Mouse (Mus musculus) liver, postnatal 0 days (tissue): Measurements from ENCODE around the gene Creg2. TPM values are rescaled to one million over a fixed set of nuclear protein-coding genes. Genes with fewer than 3 reads are reported as not detected.

Experiments used
- ATAC-seq: fragments of 200-750 bp; cut with Nextera tagmentation; 2 replicates; pipeline ENCODE4 v1.8.0; 2017; ENCODE audit warnings: mild to moderate bottlenecking, moderate library complexity
- DNase-seq: peaks from one replicate; pipeline ENCODE4 v3.0.0-alpha.2; 2016
- H3K27ac ChIP-seq: fragments of 300-500 bp; sonication (generic); 2 replicates; pipeline ENCODE4 v1.5.1; 2014; ENCODE audit warnings: antibody characterized with exemption, moderate library complexity, mild to moderate bottlenecking, low read depth
- H3K27me3 ChIP-seq: fragments of 300-500 bp; sonication (generic); 2 replicates; pipeline ENCODE4 v1.6.1; 2014; ENCODE audit warnings: low read length, control low read depth, mixed read lengths; ENCODE audit not compliant: insufficient read depth
- H3K36me3 ChIP-seq: fragments of 300-500 bp; sonication (generic); replicated peaks from 2 replicates; pipeline ENCODE4 v1.6.1; 2014; ENCODE audit warnings: mild to moderate bottlenecking, control low read depth, low read length, moderate library complexity, mixed read lengths; ENCODE audit not compliant: insufficient read depth
- H3K4me1 ChIP-seq: fragments of 300-500 bp; sonication (generic); 2 replicates; pipeline ENCODE4 v1.6.1; 2014; ENCODE audit warnings: antibody characterized with exemption, mild to moderate bottlenecking, control low read depth; ENCODE audit not compliant: insufficient read depth
- H3K4me2 ChIP-seq: fragments of 300-500 bp; sonication (generic); 2 replicates; pipeline ENCODE4 v1.6.1; 2014; ENCODE audit warnings: low read depth, mild to moderate bottlenecking, low read length, moderate library complexity, mixed read lengths
- H3K4me3 ChIP-seq: fragments of 300-500 bp; sonication (generic); 2 replicates; pipeline ENCODE4 v1.5.1; 2014; ENCODE audit warnings: low read depth, low read length
- H3K9ac ChIP-seq: fragments of 300-500 bp; sonication (generic); replicated peaks from 2 replicates; pipeline ENCODE4 v1.6.1; 2014; ENCODE audit warnings: mild to moderate bottlenecking, moderate library complexity
- H3K9me3 ChIP-seq: fragments of 300-500 bp; sonication (generic); 2 replicates; pipeline ENCODE4 v1.6.1; 2016; ENCODE audit warnings: mild to moderate bottlenecking, control low read depth, low read length, mixed read lengths
- CTCF ChIP-seq: sonication (generic); IDR thresholded peaks from 2 replicates; pipeline ENCODE4 v1.5.1; 2016; ENCODE audit warnings: antibody characterized with exemption, low read depth
- EP300 ChIP-seq: IDR thresholded peaks from 2 replicates; pipeline ENCODE4 v1.6.1; 2016; ENCODE audit warnings: antibody characterized with exemption, low read depth, mild to moderate bottlenecking
- WGBS: fragments of 180-500 bp; shearing (Covaris S2); extraction: QIAGEN DNeasy Blood & Tissue Kit; methylation state at CpG from one replicate; pipeline ENCODE4 v1.1.7; 2014; ENCODE audit not compliant: insufficient replicate concordance; 5-methylcytosine and 5-hydroxymethylcytosine counted together
- polyA plus RNA-seq: library from polyadenylated mRNA; unstranded; fragments of >200 nt; fragmentation: Nextera tagmentation; extraction: Ambion mirVana; gene quantifications from 2 replicates; pipeline ENCODE4 v1.2.1, GENCODE M21; 2015

Gene Creg2
- polyA plus RNA-seq, 1 experiment from 2014 or later: not detected

- no peak for ATAC-seq
- Histone ChIP-seq H3K4me2 (no peak overlapping the region), H3K4me1 (no peaks in the 10 kb centered on the region), H3K27me3 (no peaks in the 10 kb centered on the region), H3K9ac (no peak overlapping the region), H3K27ac (no peak overlapping the region), H3K4me3 (no peak overlapping the region), H3K36me3 (no peaks in the 10 kb centered on the region), H3K9me3 (no peaks in the 10 kb centered on the region)
- WGBS: 77% methylated on average over 9 of the region's 9 CpGs
- TF ChIP-seq EP300 (no peak), CTCF (no peak)
- DNase-seq: no peak
Measured at GRCm38 (mm10) chr1:39628606-39629005, 22.7 kb downstream of the Creg2 start.

GRCm38 (mm10) chr1:39625491-39625890 is 25.8 kb downstream of the Creg2 start:
- Histone ChIP-seq H3K9ac (no peak overlapping the region), H3K27ac (no peak overlapping the region), H3K27me3 (no peaks in the 10 kb centered on the region), H3K9me3 (no peaks in the 10 kb centered on the region), H3K4me2 (no peak overlapping the region), H3K36me3 (no peaks in the 10 kb centered on the region), H3K4me3 (no peak overlapping the region), H3K4me1 (no peaks in the 10 kb centered on the region)
- 65% methylated on average over 3 of the region's 3 CpGs for WGBS
- DNase-seq: no peak
- TF ChIP-seq EP300 (no peak), CTCF (no peak)
- ATAC-seq: no peak

- Histone ChIP-seq H3K36me3 (no peaks in the 10 kb centered on the region), H3K9ac (no peak overlapping the region), H3K27me3 (no peaks in the 10 kb centered on the region), H3K4me1 (no peaks in the 10 kb centered on the region), H3K9me3 (no peaks in the 10 kb centered on the region), H3K27ac (no peak overlapping the region), H3K4me2 (no peak overlapping the region), H3K4me3 (no peak overlapping the region)
- WGBS: 36% methylated on average over 1 of the region's 1 CpGs
- TF ChIP-seq EP300 (no peak), CTCF (no peak)
- no peak for DNase-seq
- no peak for ATAC-seq
Measured at GRCm38 (mm10) chr1:39623729-39624128, 27.5 kb downstream of the Creg2 start.

GRCm38 (mm10) chr1:39623106-39623505 is 28.2 kb downstream of the Creg2 start:
- Histone ChIP-seq H3K4me3 (no peak overlapping the region), H3K27me3 (no peaks in the 10 kb centered on the region), H3K4me2 (no peak overlapping the region), H3K9ac (no peak overlapping the region), H3K9me3 (no peaks in the 10 kb centered on the region), H3K27ac (no peak overlapping the region), H3K36me3 (no peaks in the 10 kb centered on the region), H3K4me1 (no peaks in the 10 kb centered on the region)
- 64% methylated on average over 5 of the region's 5 CpGs for WGBS
- no peak for TF ChIP-seq EP300
- TF ChIP-seq CTCF: no peak
- no peak for DNase-seq
- no peak for ATAC-seq

- Histone ChIP-seq H3K27ac (no peak overlapping the region), H3K9me3 (no peaks in the 10 kb centered on the region), H3K4me1 (peaks cover 2% of the 10 kb centered on the region; the same call in 1 of the 2 replicates), H3K27me3 (no peaks in the 10 kb centered on the region), H3K9ac (no peak overlapping the region), H3K4me3 (no peak overlapping the region), H3K4me2 (no peak overlapping the region), H3K36me3 (no peaks in the 10 kb centered on the region)
- WGBS: 60% methylated on average over 8 of the region's 8 CpGs
- TF ChIP-seq EP300 (no peak), CTCF (no peak)
- DNase-seq (no peak), ATAC-seq (no peak)
Measured at GRCm38 (mm10) chr1:39618524-39618923, 32.8 kb downstream of the Creg2 start.

GRCm38 (mm10) chr1:39615526-39615925 is 35.7 kb downstream of the Creg2 start:
- ATAC-seq: no peak
- Histone ChIP-seq H3K27me3 (no peaks in the 10 kb centered on the region), H3K9ac (no peak overlapping the region), H3K9me3 (no peaks in the 10 kb centered on the region), H3K4me2 (peak overlapping the region; percentile 36; the same call in 1 of the 2 replicates), H3K4me3 (no peak overlapping the region), H3K36me3 (no peaks in the 10 kb centered on the region), H3K4me1 (peaks cover 2% of the 10 kb centered on the region; the same call in 1 of the 2 replicates), H3K27ac (no peak overlapping the region)
- WGBS: 51% methylated on average over 6 of the region's 6 CpGs
- no peak for TF ChIP-seq EP300
- no peak for TF ChIP-seq CTCF
- DNase-seq: no peak
